ENCODE assay signal across 8 mouse cellular contexts in genomic region chr17:45629861-45630694, GRCm38 (mm10). TPM values are rescaled to one million over a fixed set of nuclear protein-coding genes. Genes with fewer than 3 reads are reported as not detected.
DNase-seq lines count a peak whose midpoint lies in the region; ATAC-seq and TF ChIP-seq lines count a peak whose summit lies in the region.

No protein-coding gene starts in this region.

- WGBS in embryonic facial prominence, embryonic 14.5 days, result 3% methylated on average over 33 of the region's 34 CpGs
- 2% methylated on average over 34 of the region's 34 CpGs for WGBS in heart, embryonic 11.5 days (ENCODE audit: insufficient replicate concordance)
- WGBS in kidney, embryonic 16.5 days, result 2% methylated on average over 34 of the region's 34 CpGs
- 3% methylated on average over 34 of the region's 34 CpGs for WGBS in stomach, embryonic 15.5 days

- peak; percentile 57 for DNase-seq in 3134 (ENCODE audit: extremely low read depth, insufficient read length, low spot score)
- DNase-seq in embryonic facial prominence, embryonic 14.5 days (ENCODE audit: low spot score), result peak; percentile 89
- peak; percentile 67 for DNase-seq in liver

- H3K4me2 ChIP-seq in embryonic facial prominence, embryonic 14.5 days (ENCODE audit: low read depth, low read length), result peak overlapping the region; percentile 92
- peak overlapping the region; percentile 84 for H3K4me2 ChIP-seq in heart, embryonic 11.5 days
- peak overlapping the region; percentile 84 for H3K4me2 ChIP-seq in kidney, embryonic 16.5 days (replicated peaks; ENCODE audit: low read depth, low read length)
- peak overlapping the region; percentile 62 for H3K4me2 ChIP-seq in myocyte (ENCODE audit: low read depth)
- peak overlapping the region; percentile 65 for H3K4me2 ChIP-seq in stomach, embryonic 15.5 days

- no peak for TF ChIP-seq POLR2A in bone marrow macrophage, adult 2 months (IDR thresholded peaks at IDR 0.05; ENCODE audit: borderline replicate concordance, low read depth, low read length)
- no peak for TF ChIP-seq POLR2A in myocyte (IDR thresholded peaks at IDR 0.05; ENCODE audit: insufficient read length, low read depth)

- H3K79me2 ChIP-seq in myocyte (ENCODE audit: control insufficient read depth, insufficient read depth), result no peaks in the 10 kb centered on the region

- no peak overlapping the region for H3K27ac ChIP-seq in bone marrow macrophage, adult 2 months (ENCODE audit: insufficient read depth, low read depth, low read length)
- H3K27ac ChIP-seq in embryonic facial prominence, embryonic 14.5 days (replicated peaks; ENCODE audit: low read depth, low read length), result peak overlapping the region; percentile 55
- H3K27ac ChIP-seq in heart, embryonic 11.5 days (ENCODE audit: low read depth, low read length), result peak overlapping the region; percentile 57
- H3K27ac ChIP-seq in kidney, embryonic 16.5 days (ENCODE audit: low read length), result peak overlapping the region; percentile 71
- peak overlapping the region; percentile 60 for H3K27ac ChIP-seq in stomach, embryonic 15.5 days

- ATAC-seq in embryonic facial prominence, embryonic 14.5 days (ENCODE audit: low read depth), result peak; percentile 79
- peak; percentile 57 for ATAC-seq in heart, embryonic 11.5 days (replicated peaks; ENCODE audit: insufficient number of reproducible peaks, low FRiP score, low TSS enrichment)
- ATAC-seq in kidney, embryonic 16.5 days (ENCODE audit: low FRiP score, low TSS enrichment), result peak; percentile 72; the same call in 1 of the 2 replicates
- ATAC-seq in stomach, embryonic 15.5 days (ENCODE audit: insufficient read depth, low FRiP score, low read depth), result peak; percentile 64

- TF ChIP-seq CTCF in bone marrow macrophage, adult 2 months (IDR thresholded peaks at IDR 0.05; ENCODE audit: low read depth, low read length), result peak; percentile 33; the same call in 1 of the 2 replicates

- no peak overlapping the region for H3ac ChIP-seq in myocyte (ENCODE audit: control insufficient read depth, insufficient read length)

- H3K9me3 ChIP-seq in embryonic facial prominence, embryonic 14.5 days (ENCODE audit: control insufficient read depth, low read length), result no peaks in the 10 kb centered on the region
- H3K9me3 ChIP-seq in heart, embryonic 11.5 days (replicated peaks; ENCODE audit: control insufficient read depth, low read length), result no peaks in the 10 kb centered on the region
- no peaks in the 10 kb centered on the region for H3K9me3 ChIP-seq in kidney, embryonic 16.5 days (ENCODE audit: low read length)
- no peaks in the 10 kb centered on the region for H3K9me3 ChIP-seq in stomach, embryonic 15.5 days

- H3K9ac ChIP-seq in embryonic facial prominence, embryonic 14.5 days (ENCODE audit: low read depth, low read length), result peak overlapping the region; percentile 61
- H3K9ac ChIP-seq in heart, embryonic 11.5 days (ENCODE audit: low read depth, low read length), result peak overlapping the region; percentile 70
- H3K9ac ChIP-seq in kidney, embryonic 16.5 days (replicated peaks; ENCODE audit: low read length), result peak overlapping the region; percentile 62
- H3K9ac ChIP-seq in stomach, embryonic 15.5 days, result no peak overlapping the region; the same call in 1 of the 2 replicates

- no peaks in the 10 kb centered on the region for H3K36me3 ChIP-seq in embryonic facial prominence, embryonic 14.5 days (ENCODE audit: control insufficient read depth, insufficient read depth, low read length)
- H3K36me3 ChIP-seq in heart, embryonic 11.5 days (ENCODE audit: control insufficient read depth, insufficient read depth, low read length), result no peaks in the 10 kb centered on the region
- no peaks in the 10 kb centered on the region for H3K36me3 ChIP-seq in kidney, embryonic 16.5 days (ENCODE audit: insufficient read depth, low read length)
- no peaks in the 10 kb centered on the region for H3K36me3 ChIP-seq in myocyte (ENCODE audit: control insufficient read depth, insufficient read depth)
- no peaks in the 10 kb centered on the region for H3K36me3 ChIP-seq in stomach, embryonic 15.5 days

- peaks cover 12% of the 10 kb centered on the region for H3K4me1 ChIP-seq in bone marrow macrophage, adult 2 months (ENCODE audit: control insufficient read depth, insufficient read depth, low read length)
- H3K4me1 ChIP-seq in embryonic facial prominence, embryonic 14.5 days (ENCODE audit: control insufficient read depth, insufficient read depth, low read length), result peaks cover 8% of the 10 kb centered on the region; the same call in 1 of the 2 replicates
- H3K4me1 ChIP-seq in heart, embryonic 11.5 days (ENCODE audit: control insufficient read depth, insufficient read depth, low read length), result peaks cover 16% of the 10 kb centered on the region; the same call in 1 of the 2 replicates
- H3K4me1 ChIP-seq in kidney, embryonic 16.5 days (ENCODE audit: insufficient read depth, low read length), result peaks cover 20% of the 10 kb centered on the region
- H3K4me1 ChIP-seq in stomach, embryonic 15.5 days, result peaks cover 19% of the 10 kb centered on the region

- H3K27me3 ChIP-seq in embryonic facial prominence, embryonic 14.5 days (replicated peaks; ENCODE audit: control insufficient read depth, insufficient read depth, low read length), result no peaks in the 10 kb centered on the region
- H3K27me3 ChIP-seq in heart, embryonic 11.5 days (ENCODE audit: control insufficient read depth, insufficient read depth, low read length), result no peaks in the 10 kb centered on the region
- no peaks in the 10 kb centered on the region for H3K27me3 ChIP-seq in kidney, embryonic 16.5 days (ENCODE audit: insufficient read depth, low read length)
- H3K27me3 ChIP-seq in myocyte (ENCODE audit: control insufficient read depth, insufficient read depth, insufficient read length), result no peaks in the 10 kb centered on the region
- no peaks in the 10 kb centered on the region for H3K27me3 ChIP-seq in stomach, embryonic 15.5 days (replicated peaks)

- peak overlapping the region; percentile 22; the same call in 1 of the 2 replicates for H3K4me3 ChIP-seq in bone marrow macrophage, adult 2 months (ENCODE audit: insufficient read depth, low read length)
- H3K4me3 ChIP-seq in embryonic facial prominence, embryonic 14.5 days (ENCODE audit: low read depth, low read length), result peak overlapping the region; percentile 46
- peak overlapping the region; percentile 43 for H3K4me3 ChIP-seq in heart, embryonic 11.5 days (ENCODE audit: low read depth, low read length)
- H3K4me3 ChIP-seq in kidney, embryonic 16.5 days (ENCODE audit: low read length), result peak overlapping the region; percentile 46
- H3K4me3 ChIP-seq in myocyte, result peak overlapping the region; percentile 7
- peak overlapping the region; percentile 39 for H3K4me3 ChIP-seq in stomach, embryonic 15.5 days (replicated peaks)

TF ChIP-seq in myocyte, 11 proteins besides CTCF, POLR2A, EP300 and RAD21 (continues in another document):
- no peak for TF ChIP-seq SRF (IDR thresholded peaks at IDR 0.05; ENCODE audit: control insufficient read depth, insufficient read length, low read depth)
- TF ChIP-seq USF1 (IDR thresholded peaks at IDR 0.05; ENCODE audit: low read depth), result no peak

RNA-seq across cellular contexts. Expression of gene Mymx, which starts 28.2 kb away (rescaled TPM):
- polyA plus RNA-seq in bone marrow macrophage, adult 2 months (2012; ENCODE audit: insufficient read depth, insufficient read length, missing spikeins), result not detected in 2 replicates
- 52.1 and 52.5 TPM in 2 replicates for polyA plus RNA-seq in embryonic facial prominence, embryonic 14.5 days (2014; fragmentation: Nextera tagmentation; extraction: Ambion mirVana)
- polyA plus RNA-seq in heart, embryonic 11.5 days (2014; fragmentation: Nextera tagmentation; extraction: Ambion mirVana), result 1.4 TPM in 1 of 2 replicates, not detected in the other
- polyA plus RNA-seq in kidney, embryonic 16.5 days (2015; fragmentation: Nextera tagmentation; extraction: Ambion mirVana), result 6.2 and 7.4 TPM in 2 replicates
- 576 TPM for polyA plus RNA-seq in myocyte (2012; fragmentation: generic; extraction: Trizol)
- polyA plus RNA-seq in stomach, embryonic 15.5 days (2015; fragmentation: Nextera tagmentation; extraction: Ambion mirVana), result 0.40 and 1.3 TPM in 2 replicates

RNA-seq across cellular contexts. Expression of gene Capn11, which starts 29.0 kb away (rescaled TPM):
- polyA plus RNA-seq in bone marrow macrophage, adult 2 months (2012; ENCODE audit: insufficient read depth, insufficient read length, missing spikeins), result 1.5 and 1.7 TPM in 2 replicates
- polyA plus RNA-seq in embryonic facial prominence, embryonic 14.5 days (2014; fragmentation: Nextera tagmentation; extraction: Ambion mirVana), result 0.83 TPM in 1 of 2 replicates, not detected in the other
- 0.32 and 0.52 TPM in 2 replicates for polyA plus RNA-seq in heart, embryonic 11.5 days (2014; fragmentation: Nextera tagmentation; extraction: Ambion mirVana)
- polyA plus RNA-seq in kidney, embryonic 16.5 days (2015; fragmentation: Nextera tagmentation; extraction: Ambion mirVana), result 0.60 and 0.72 TPM in 2 replicates
- 0.38 TPM for polyA plus RNA-seq in myocyte (2012; fragmentation: generic; extraction: Trizol)
- polyA plus RNA-seq in stomach, embryonic 15.5 days (2015; fragmentation: Nextera tagmentation; extraction: Ambion mirVana), result 0.26 and 0.41 TPM in 2 replicates

RNA-seq across cellular contexts. Expression of gene Slc29a1, which starts 30.7 kb away (rescaled TPM):
- 88.6 and 93.9 TPM in 2 replicates for polyA plus RNA-seq in bone marrow macrophage, adult 2 months (2012; ENCODE audit: insufficient read depth, insufficient read length, missing spikeins)
- 96.5 and 110 TPM in 2 replicates for polyA plus RNA-seq in embryonic facial prominence, embryonic 14.5 days (2014; fragmentation: Nextera tagmentation; extraction: Ambion mirVana)
- 52.7 and 61.2 TPM in 2 replicates for polyA plus RNA-seq in heart, embryonic 11.5 days (2014; fragmentation: Nextera tagmentation; extraction: Ambion mirVana)
- 107 and 116 TPM in 2 replicates for polyA plus RNA-seq in kidney, embryonic 16.5 days (2015; fragmentation: Nextera tagmentation; extraction: Ambion mirVana)
- 913 TPM for polyA plus RNA-seq in myocyte (2012; fragmentation: generic; extraction: Trizol)
- polyA plus RNA-seq in stomach, embryonic 15.5 days (2015; fragmentation: Nextera tagmentation; extraction: Ambion mirVana), result 83.4 and 88.9 TPM in 2 replicates

RNA-seq across cellular contexts. Expression of gene Mrpl14, which starts 56.0 kb away (rescaled TPM):
- polyA plus RNA-seq in bone marrow macrophage, adult 2 months (2012; ENCODE audit: insufficient read depth, insufficient read length, missing spikeins), result 73.3 and 73.4 TPM in 2 replicates
- polyA plus RNA-seq in embryonic facial prominence, embryonic 14.5 days (2014; fragmentation: Nextera tagmentation; extraction: Ambion mirVana), result 146 and 148 TPM in 2 replicates
- 131 and 135 TPM in 2 replicates for polyA plus RNA-seq in heart, embryonic 11.5 days (2014; fragmentation: Nextera tagmentation; extraction: Ambion mirVana)
- polyA plus RNA-seq in kidney, embryonic 16.5 days (2015; fragmentation: Nextera tagmentation; extraction: Ambion mirVana), result 140 and 162 TPM in 2 replicates
- 276 TPM for polyA plus RNA-seq in myocyte (2012; fragmentation: generic; extraction: Trizol)
- polyA plus RNA-seq in stomach, embryonic 15.5 days (2015; fragmentation: Nextera tagmentation; extraction: Ambion mirVana), result 145 and 154 TPM in 2 replicates

RNA-seq across cellular contexts. Expression of gene Tmem63b, which starts 56.6 kb away (rescaled TPM):
- 20.0 and 21.2 TPM in 2 replicates for polyA plus RNA-seq in bone marrow macrophage, adult 2 months (2012; ENCODE audit: insufficient read depth, insufficient read length, missing spikeins)
- polyA plus RNA-seq in embryonic facial prominence, embryonic 14.5 days (2014; fragmentation: Nextera tagmentation; extraction: Ambion mirVana), result 30.4 and 32.9 TPM in 2 replicates
- 27.6 and 29.8 TPM in 2 replicates for polyA plus RNA-seq in heart, embryonic 11.5 days (2014; fragmentation: Nextera tagmentation; extraction: Ambion mirVana)
- 35.6 and 41.5 TPM in 2 replicates for polyA plus RNA-seq in kidney, embryonic 16.5 days (2015; fragmentation: Nextera tagmentation; extraction: Ambion mirVana)
- 58.4 TPM for polyA plus RNA-seq in myocyte (2012; fragmentation: generic; extraction: Trizol)
- polyA plus RNA-seq in stomach, embryonic 15.5 days (2015; fragmentation: Nextera tagmentation; extraction: Ambion mirVana), result 39.8 and 43.3 TPM in 2 replicates

Comparison
In these comparisons a context has a peak if more than half of its experiments do, and no peak if none do; other contexts are left out.
1. RNA of gene Mymx, which starts 28.2 kb away (polyA plus RNA-seq): 576 TPM in myocyte (single experiment); 52.1 to 52.5 TPM in embryonic facial prominence, embryonic 14.5 days, 6.2 to 7.4 TPM in kidney, embryonic 16.5 days, 0.40 to 1.3 TPM in stomach, embryonic 15.5 days, 1.4 TPM in heart, embryonic 11.5 days and not detected in bone marrow macrophage, adult 2 months; every median in the first group is over 10 times any median in the second.
2. Peak in every context shown above with its lines, with median percentiles within 50 percentile points of each other: DNase-seq, H3K4me3 ChIP-seq, ATAC-seq and H3K4me2 ChIP-seq.